Mouse (Mus musculus): ENCODE results near the gene Acvr1. TPM values are rescaled to one million over a fixed set of nuclear protein-coding genes. Genes with fewer than 3 reads are reported as not detected.

Gene Acvr1
- total RNA-seq, 4 experiments from 2014 or later, result 31.4 to 37.6 (median 32.6) TPM

DNA sequence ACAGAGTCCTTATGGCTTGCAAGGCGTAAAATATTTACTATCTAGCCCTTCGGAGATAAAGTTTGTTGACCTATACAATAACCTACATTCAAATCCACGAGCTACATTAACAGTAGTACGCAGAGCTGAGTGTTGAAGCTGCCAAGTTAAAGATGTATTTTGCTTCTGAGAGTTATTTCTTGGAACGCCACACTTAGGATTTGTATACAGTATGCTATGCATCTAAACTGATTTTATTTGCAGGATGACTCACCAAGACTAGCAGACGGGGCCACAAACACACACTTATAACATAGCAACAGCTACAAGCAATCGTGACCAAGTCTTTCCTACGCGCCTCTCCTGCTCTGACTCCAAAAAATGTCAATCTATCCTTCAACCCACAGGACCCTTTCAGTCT is 46.2 kb downstream of the Acvr1 start:
- DNase-seq (ENCODE audit: low spot score in 2 of 2), result no peak

DNA sequence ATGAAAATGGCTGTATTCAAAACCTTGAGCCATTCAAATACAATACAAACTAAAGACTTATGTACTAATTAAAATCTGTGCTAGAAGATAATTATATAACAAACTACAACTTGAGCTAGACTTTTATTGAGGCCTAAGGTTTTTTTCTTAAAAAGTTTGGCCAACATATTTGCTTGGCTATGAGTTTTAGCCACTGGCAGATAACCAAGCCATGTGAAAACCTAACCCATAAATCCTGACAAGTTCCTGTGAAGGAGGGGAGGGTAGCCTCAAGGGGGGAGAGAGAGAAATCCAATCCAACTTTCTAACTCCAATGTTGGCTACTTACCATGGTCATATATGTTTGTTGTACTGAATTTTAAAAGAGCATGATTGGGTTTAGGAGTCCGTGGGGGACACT is 48.4 kb downstream of the Acvr1 start:
- DNase-seq (ENCODE audit: low spot score in 2 of 2), result no peak

DNA sequence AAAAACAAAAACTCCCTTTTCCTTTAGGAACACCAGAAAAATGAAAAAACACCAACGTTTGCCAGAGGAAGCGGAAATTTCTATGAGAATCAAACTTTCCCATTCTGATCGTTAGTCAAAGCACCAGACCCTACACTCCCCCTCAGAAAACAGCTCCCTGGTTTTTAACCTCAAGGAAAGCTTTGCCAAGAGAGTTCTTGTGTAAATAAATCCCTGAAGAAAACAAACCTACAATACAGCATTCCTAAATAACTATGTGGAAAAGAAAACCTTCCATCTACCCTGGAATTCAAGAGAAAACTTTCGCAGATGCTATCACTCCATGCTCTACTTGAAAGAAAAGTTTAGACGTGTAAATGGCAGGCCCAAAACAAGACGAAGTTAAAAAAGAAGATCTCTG is 50.0 kb downstream of the Acvr1 start:
- no peak for DNase-seq (ENCODE audit: low spot score in 2 of 2)

DNA sequence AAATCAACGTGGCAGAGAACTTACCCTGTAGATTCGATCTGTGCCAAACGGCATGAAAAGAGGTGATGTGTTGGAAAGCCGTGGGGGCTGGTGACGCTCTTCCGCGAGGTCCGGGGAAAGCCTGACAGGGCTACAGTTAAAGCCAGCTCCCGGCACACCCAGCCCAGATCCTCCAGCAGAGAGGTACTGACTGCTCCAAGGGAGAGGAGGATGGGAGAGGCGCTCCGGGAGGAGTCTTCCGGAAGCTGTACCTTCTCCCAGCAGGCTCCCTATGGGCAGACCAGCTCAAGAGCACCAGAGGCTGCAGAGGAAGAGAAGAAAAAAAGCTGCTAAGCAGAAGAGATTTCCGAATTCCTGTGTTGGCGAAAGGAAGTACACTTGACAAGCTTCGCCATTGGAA is 51.0 kb downstream of the Acvr1 start:
- DNase-seq (ENCODE audit: low spot score in 2 of 2), result no peak

DNA sequence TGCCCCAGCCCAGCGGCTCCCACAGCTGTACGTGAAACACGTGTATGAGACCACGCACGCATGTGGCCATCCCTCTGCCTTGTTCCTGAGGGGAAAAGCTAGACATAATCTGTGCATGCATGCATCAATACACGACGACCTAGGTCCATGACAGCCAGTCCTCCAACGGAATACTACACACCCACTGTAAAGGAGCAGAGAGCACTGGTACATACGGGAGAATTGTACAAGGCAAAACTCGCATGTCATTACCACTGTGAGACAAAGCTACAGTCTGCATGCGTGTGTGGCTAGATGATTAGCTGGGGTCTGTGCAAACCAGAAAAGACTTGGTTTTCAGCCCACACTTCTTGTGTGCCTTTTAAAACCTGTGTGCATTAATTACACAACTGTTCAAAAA is 52.5 kb downstream of the Acvr1 start:
- DNase-seq (ENCODE audit: low spot score in 2 of 2), result no peak

DNA sequence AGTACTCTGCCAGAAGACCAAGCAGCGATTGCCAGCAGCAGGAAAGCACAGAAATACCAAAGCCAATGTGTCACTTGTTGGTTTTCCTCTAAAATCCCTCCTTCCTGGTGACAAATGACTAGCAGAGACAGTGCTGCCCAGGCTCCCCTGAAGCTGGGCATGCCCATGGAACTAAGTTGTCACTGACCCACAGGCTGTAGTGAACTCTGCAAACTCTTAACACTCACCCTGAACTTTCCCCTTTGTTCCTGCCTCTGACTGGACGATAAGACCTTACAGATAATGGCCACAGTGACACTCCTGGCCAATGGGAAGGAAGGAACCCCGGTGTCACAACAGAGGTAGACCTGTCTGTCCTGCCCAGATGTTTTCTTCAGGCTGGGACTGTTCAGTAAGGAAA is 53.7 kb downstream of the Acvr1 start:
- no peak for DNase-seq (ENCODE audit: low spot score in 2 of 2)

DNA sequence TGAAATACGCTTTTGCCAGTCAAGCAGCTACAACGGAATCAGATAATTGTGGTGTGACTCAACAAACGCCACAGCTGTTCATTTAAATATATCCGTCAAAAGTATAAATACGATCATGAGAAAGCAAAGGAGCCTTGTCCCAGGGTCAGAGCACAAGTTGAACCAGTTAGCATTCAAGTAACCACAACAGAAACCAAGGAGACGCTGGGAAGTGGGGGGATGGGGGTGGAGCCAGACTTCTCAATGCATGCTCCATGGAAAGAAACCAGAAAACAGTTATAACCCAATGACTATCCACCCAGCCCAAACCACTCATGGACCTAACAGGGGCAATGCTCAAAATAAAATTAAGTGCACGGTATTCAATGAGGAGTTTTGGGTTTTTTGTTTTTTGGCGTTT is 56.8 kb downstream of the Acvr1 start:
- DNase-seq (ENCODE audit: low spot score in 2 of 2), result no peak

DNA sequence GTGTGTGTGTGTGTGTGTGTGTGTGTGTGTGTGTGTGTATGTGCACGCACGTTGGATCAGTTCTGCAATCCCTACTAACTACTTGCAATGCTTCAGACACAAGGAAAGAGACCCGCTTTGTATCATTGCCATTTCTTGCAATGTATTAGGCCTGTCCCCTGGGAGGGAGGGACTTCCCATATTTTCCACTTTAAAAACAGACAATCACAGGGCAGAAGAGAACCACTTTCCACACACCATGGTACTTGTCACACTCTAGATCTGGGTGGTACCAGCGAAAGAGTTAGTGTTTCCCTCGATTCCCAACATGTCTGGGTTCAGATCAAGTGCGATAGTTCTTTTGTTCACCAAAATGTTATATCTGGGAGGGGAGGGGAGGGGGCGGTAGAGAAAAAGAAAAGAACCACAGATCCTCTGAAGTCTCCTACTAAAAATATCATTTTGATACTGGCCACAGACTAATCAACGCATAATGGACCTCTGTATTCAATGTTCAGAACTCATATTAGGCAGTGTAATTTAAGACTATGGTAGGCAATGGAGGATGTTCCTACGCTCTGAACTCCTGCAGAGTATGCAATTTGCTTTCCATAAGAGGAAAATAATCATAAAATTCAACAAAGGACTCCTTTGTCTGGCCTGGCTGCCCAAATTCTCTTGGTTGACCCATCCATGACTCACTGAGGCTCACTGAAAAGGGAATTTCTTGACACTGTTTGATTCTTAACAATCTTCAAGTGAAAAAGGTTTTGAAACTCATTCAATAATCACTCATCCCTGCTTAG is 61.5 kb downstream of the Acvr1 start:
- DNase-seq (ENCODE audit: low spot score in 2 of 2), result no peak

DNA sequence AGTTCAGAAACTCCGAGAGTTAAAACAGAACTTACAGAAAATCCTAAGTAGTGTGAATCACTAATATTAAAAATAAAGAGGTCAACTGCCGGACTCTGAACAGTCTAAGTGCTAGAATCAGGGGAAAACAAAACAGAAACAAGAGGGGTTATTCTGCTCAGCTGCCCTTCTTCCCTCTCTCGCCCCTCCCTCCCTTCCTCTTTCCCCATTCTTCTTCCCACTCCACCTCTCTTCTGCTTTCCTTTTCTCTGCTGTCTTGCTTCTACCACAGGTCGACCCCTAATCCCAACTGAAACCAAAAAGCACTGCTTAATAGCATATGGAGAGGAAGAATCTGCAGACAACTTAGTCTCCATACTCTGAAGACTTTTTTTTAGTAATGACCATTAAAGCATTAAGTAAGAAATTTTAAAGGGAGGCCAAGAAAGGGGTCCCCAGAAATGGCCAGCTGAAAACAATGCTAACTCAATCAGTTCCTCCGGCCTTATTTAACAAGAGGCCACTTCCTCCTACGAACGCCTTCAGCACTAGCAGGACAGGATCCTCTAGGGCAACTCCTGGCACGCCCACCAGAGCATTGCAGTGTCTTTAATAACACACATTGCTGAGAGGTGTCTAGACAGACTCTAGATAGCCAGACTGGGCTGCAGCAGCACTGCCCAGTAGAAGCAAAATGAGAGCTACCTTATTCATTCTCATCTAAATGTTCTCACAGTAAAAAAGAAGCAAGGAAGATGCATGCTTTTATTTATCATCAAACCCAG is 70.1 kb downstream of the Acvr1 start:
- DNase-seq (ENCODE audit: low spot score in 2 of 2), result no peak

DNA sequence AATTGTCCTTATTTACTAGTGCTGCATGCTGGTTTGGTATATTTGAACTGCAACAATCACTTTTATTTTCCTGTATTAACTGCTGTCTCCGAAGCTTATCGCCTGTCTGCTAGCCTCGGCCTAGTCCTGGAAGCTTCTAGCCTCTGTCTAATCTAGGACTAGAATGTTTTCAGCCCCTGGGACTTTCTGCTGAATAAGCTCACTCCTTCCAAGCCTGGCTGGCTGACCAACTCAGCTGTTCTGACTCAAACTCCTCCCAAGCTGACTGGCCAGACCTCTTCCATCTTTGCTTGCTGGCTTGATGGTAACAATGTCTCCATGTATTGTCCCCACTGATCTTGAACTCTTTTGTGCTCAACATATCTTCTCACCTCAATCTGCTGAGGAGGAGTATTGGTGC is 71.7 kb downstream of the Acvr1 start:
- no peak for DNase-seq (ENCODE audit: low spot score in 2 of 2)

DNA sequence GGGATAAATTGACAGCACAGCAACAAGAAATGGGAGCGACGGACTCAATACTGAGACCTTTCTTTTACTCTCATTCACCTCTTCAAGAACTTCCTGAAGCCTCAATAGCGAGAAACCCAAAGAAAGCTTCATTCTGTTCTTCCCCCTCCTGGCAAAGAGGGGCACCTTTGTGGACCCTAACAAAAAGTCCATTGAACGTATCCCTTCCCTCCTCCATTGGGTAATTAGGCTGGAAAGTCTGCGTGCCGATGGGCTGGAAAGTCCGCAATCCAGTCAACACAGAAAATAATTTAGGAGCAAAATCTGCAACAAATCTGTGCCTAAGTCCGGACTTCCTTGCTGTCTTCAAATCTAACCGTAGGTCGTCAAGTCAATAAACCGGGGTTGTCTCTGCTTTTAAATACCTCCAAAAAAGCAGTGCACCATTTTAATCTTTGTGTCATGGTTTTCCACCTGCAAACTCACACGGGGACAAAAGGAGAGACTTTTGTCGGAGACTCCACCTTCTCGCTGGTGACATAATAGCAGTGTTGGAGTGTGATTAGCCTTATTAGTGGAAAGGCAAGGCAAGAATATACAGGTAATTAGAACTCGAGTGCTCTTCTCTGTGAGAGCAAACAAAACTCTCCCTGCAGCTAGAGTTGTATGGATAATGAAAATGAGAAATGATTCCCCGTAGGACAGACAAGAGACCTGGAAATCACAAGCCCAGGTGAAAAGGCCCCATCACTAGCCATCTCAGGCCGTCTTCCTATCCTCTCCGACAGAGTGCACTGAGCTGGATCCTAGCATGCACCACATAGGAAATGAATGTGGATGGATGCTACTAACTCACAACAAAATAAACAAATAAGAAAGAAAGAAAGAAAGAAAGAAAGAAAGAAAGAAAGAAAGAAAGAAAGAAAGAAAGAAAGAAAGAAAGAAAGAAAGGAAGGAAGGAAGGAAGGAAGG is 73.0 kb downstream of the Acvr1 start:
- DNase-seq (ENCODE audit: low spot score in 2 of 2), result no peak

DNA sequence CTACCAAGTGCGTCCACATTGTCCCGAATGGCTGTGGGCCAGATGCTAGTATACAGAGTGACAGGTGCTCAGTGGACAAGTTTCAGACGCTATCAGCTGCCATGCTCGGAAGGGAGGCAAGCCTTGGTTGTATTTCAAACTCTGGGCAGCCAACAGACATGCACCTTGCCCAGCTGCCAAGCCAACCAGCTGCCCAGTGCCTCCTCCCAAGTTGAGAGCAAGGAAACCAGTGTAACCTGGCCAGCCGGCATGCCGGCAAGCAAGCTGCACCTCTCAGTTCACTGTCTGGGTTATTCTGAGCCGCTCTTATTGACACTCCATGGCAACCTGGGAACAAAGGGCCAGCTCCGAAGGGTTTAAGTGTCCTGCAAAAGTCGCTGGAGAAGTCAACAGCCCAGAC is 77.7 kb downstream of the Acvr1 start:
- no peak for DNase-seq (ENCODE audit: low spot score in 2 of 2)

DNA sequence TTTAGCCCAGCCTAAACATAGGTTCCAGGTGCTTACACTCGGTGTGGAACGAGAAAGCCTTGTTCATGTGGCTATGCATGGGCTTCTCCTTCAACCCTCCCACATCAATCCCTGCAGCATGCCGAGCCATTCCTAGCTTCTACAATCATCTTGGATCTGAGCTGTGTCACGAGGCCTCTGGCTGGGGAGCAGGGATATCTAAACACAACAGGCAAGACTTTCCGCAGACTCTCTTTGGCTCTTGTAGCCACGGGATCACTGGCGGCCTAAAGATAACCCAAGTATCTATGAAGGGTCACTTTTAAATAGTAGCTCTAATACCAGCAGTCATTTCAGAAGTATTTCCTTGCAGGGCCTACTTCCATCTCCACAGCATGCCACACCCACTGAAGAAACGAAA is 78.6 kb downstream of the Acvr1 start:
- DNase-seq (ENCODE audit: low spot score in 2 of 2), result no peak

DNA sequence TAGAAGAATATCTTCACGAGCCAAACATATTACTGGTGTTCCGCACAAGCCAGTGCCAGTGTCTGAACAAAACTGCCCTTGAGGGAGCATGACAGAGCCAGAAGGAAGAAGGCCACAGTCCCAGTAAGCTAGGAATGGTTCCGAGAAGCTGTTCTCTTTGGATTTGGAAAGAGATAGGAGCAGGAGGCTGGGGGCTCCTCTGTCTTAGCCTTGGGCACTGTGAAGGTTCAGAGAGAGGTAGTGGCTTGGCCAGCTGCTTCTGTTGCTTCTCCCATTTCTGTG is 79.7 kb downstream of the Acvr1 start:
- DNase-seq (ENCODE audit: low spot score in 2 of 2), result no peak

DNA sequence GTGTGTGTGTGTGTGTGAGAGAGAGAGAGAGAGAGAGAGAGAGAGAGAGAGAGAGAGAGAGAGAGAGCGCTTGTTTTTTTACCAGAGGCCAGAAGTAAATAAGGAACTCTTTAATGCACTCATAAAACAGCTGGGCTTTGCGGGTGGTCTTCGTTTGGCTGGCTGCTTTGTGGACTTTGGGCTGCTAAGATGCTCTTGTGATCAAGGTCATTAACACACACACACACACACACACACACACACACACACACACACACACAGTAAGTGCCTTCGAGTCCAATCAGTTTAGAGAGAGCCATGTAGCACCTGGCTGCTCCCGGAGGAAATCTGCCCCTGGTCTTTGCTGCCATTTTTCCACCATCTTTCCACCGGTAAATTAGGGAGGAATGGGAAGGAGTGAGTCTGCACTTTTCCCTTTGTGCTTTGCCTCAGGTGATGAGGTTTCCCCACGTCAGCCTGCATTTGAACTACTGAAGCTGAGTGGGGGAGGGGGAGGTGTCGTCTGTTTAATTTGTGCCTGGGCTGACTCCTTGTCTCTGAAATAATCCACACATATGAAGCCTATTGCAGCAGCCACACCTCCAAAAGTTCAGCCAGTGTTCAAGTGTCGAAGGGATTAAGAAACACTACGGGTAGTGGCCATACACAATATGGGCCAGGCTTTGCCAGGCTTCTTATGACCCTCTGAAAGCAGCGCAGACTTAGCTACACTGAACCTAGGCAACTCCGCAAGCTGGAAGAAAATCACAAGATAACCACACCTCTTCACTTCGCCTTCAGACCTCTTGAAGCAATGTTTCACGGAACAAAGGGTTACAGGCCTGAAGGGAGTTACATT is 80.3 kb downstream of the Acvr1 start:
- no peak for DNase-seq (ENCODE audit: low spot score in 2 of 2)

DNA sequence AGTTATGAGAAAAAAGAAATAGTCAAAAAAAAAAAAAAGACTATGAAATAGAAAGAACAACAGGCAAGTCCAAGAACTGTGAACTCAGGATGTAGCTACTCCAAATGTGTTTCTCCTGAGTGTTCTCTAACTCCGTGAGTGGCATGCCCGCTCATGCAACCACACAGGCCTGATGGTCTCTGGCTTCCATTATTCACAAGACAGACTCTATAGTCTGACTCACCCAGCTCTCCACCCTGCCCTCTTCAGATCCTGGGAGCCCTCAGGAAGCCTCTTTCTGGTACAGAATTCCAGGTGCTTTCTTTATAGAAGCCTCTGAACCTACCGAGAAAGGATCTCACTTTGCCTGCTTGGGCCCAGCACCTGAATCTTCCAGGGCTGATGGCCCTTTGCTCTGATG is 81.3 kb downstream of the Acvr1 start:
- DNase-seq (ENCODE audit: low spot score in 2 of 2), result no peak

DNA sequence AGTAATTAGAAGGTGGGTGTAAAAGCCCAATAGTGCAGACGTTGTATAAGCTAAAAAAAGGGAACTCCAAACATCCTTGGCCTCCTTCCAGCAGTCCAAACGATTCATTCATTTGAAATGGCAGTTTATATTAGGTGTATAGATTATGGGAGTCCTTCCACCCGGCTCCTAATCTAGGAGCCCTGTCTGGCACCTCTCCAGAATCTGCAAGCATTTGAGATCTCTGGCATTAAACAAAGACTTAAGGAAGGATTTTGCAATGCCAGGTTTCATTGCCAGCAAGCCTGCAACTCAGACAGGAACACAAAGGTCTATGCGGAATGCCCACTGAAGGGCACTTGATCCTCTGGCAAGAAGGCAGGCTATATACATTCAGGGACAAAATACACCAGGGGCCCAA is 81.8 kb downstream of the Acvr1 start:
- no peak for DNase-seq (ENCODE audit: low spot score in 2 of 2)

DNA sequence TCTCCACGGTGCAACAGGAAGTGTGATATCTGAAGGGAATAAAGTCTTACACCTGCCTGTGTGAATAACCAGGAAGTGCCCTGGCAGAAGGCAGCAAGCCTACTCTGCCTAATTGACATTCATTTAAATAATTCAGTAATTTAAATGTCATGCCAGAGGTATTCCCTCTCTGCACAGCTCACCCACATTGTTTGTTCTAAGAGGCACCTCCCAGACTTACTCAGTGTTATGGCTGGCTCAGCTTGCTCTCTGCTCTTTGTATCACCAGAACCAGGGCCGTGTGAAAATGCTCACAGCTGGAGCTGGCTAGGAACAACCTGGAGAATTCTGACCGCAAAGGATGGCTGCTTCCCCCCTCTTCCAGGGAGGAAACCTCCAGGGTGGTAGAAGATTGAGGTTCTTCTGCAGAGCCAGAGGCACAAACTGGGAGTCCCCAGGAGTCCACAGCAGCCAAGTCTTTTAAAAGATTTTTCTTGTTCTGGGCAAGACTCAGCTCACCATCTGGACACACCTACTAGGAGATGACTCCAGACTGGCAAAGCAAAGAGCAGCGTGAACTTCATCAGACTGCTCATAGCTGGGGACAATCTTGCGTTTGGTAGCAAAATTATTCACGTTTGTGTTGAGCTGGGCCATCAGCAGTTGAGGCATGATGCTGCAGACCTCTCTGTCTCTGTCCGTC is 82.5 kb downstream of the Acvr1 start:
- peak in 1 of 2 experiments; percentile 47 for DNase-seq (ENCODE audit: low spot score in 2 of 2)

DNA sequence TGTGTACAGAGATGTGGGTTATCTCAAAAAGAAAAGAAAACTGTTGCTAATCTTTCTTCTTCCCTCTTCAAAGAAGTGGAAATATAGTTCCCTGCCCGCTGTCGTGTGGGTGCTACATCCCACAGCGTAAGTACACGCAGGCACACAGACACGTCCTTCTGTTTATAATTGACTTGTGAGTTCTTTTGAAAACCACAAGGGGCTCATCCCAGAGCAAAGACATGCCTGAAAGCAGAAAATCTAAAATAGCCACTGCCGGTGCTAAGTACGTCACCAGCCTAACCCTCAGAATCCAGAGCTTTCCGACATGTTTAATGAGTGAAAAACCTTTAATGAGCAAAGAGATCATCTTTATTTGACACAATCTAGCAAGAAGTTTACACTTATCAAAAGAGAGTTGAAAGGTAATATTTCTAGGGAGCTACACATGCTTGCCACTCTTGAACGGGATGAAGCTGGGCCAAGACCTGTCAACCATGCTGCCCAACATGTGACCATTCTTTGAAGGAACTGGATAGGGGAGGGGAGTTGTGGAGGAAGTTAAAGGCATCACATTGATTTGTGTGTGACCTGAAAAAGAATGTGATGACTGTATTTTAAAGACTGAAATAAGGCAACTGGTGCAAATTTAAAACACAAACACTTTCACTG is 85.4 kb downstream of the Acvr1 start:
- DNase-seq (ENCODE audit: low spot score in 2 of 2), result no peak

DNA sequence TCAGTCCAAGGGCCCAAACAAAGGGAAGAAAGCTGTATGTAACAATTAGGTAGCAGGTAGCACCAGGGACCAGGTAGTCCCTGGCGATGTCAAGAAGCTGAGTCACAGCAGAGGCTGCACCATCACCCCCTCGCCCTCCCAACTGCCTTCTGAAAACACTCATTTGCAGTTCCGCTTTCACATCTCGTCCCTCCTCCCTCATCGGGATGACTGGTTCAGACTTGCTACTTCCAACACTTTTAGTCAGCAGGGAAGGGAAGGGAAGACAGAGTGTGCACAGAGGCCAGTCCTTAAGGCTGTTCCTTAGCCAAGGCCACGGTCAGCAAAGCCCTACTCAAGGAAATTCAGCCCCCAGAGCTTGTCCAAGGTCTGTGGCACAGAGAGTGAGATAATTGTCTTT is 86.2 kb downstream of the Acvr1 start:
- no peak for DNase-seq (ENCODE audit: low spot score in 2 of 2)
